Mouse (Mus musculus) right cerebral cortex, postnatal 14 days (tissue): ENCODE data around the gene Arhgap19.

Experiments
- DNase-seq: peaks from one replicate; pipeline ENCODE4 v3.0.0; 2022

Arhgap19 gene

GRCm38 (mm10) chr19:41737657-41738428 is 64.0 kb downstream of the Arhgap19 start:
- peak; percentile 54 for DNase-seq

GRCm38 (mm10) chr19:41734685-41735084 is 67.2 kb downstream of the Arhgap19 start:
- peak; percentile 41 for DNase-seq

GRCm38 (mm10) chr19:41725491-41725890 is 76.4 kb downstream of the Arhgap19 start:
- DNase-seq: no peak

GRCm38 (mm10) chr19:41724831-41725470 is 76.9 kb downstream of the Arhgap19 start:
- no peak for DNase-seq

GRCm38 (mm10) chr19:41723337-41723736 is 78.5 kb downstream of the Arhgap19 start:
- no peak for DNase-seq

GRCm38 (mm10) chr19:41719436-41719835 is 82.4 kb downstream of the Arhgap19 start:
- DNase-seq: no peak
